Mouse (Mus musculus) stomach, embryonic 16.5 days (tissue): Measurements from ENCODE around the gene Sh2d2a. TPM values are rescaled to one million over a fixed set of nuclear protein-coding genes. Genes with fewer than 3 reads are reported as not detected.
"Not testable (repeated sequence)": the region's sequence is repeated elsewhere in the genome, so short reads cannot be mapped to it uniquely, and the experiment has no call there.

Experiments
- ATAC-seq: fragments of 200-750 bp; cut with Nextera tagmentation; 2 replicates; pipeline ENCODE4 v1.8.0; 2017; ENCODE audit warnings: moderate number of reproducible peaks, moderate TSS enrichment; ENCODE audit not compliant: insufficient read depth, low FRiP score
- H3K27ac ChIP-seq: fragments of 300-500 bp; sonication (generic); 2 replicates; pipeline ENCODE4 v1.5.1; 2014; ENCODE audit warnings: low read length
- H3K27me3 ChIP-seq: fragments of 300-500 bp; sonication (generic); 2 replicates; pipeline ENCODE4 v1.6.1; 2014; ENCODE audit warnings: low read length, control low read depth, mixed read lengths; ENCODE audit not compliant: control insufficient read depth, insufficient read depth
- H3K36me3 ChIP-seq: fragments of 300-500 bp; sonication (generic); 2 replicates; pipeline ENCODE4 v1.6.1; 2014; ENCODE audit warnings: low read length; ENCODE audit not compliant: control insufficient read depth, insufficient read depth
- H3K4me1 ChIP-seq: fragments of 300-500 bp; sonication (generic); 2 replicates; pipeline ENCODE4 v1.6.1; 2014; ENCODE audit warnings: low read length, control low read depth, mixed read lengths; ENCODE audit not compliant: control insufficient read depth, insufficient read depth
- H3K4me2 ChIP-seq: fragments of 300-500 bp; sonication (generic); 2 replicates; pipeline ENCODE4 v1.6.1; 2014; ENCODE audit warnings: low read depth, low read length, mixed read lengths
- H3K4me3 ChIP-seq: fragments of 300-500 bp; sonication (generic); replicated peaks from 2 replicates; pipeline ENCODE4 v1.5.1; 2014; ENCODE audit warnings: mild to moderate bottlenecking, low read length
- H3K9ac ChIP-seq: fragments of 300-500 bp; sonication (generic); 2 replicates; pipeline ENCODE4 v1.6.1; 2014; ENCODE audit warnings: low read length
- H3K9me3 ChIP-seq: fragments of 300-500 bp; sonication (generic); replicated peaks from 2 replicates; pipeline ENCODE4 v1.6.1; 2016; ENCODE audit warnings: low read length, control low read depth; ENCODE audit not compliant: control insufficient read depth
- WGBS: fragments of 180-500 bp; shearing (Covaris S2); extraction: QIAGEN DNeasy Blood & Tissue Kit; methylation state at CpG from one replicate; pipeline ENCODE4 v1.1.7; 2014; 5-methylcytosine and 5-hydroxymethylcytosine counted together
- polyA plus RNA-seq: library from polyadenylated mRNA; unstranded; fragments of >200 nt; fragmentation: Nextera tagmentation; extraction: Ambion mirVana; gene quantifications from 2 replicates; pipeline ENCODE4 v1.2.1, GENCODE M21; 2015

Gene Sh2d2a
- polyA plus RNA-seq, 1 experiment from 2014 or later, result 0.26 TPM

DNA sequence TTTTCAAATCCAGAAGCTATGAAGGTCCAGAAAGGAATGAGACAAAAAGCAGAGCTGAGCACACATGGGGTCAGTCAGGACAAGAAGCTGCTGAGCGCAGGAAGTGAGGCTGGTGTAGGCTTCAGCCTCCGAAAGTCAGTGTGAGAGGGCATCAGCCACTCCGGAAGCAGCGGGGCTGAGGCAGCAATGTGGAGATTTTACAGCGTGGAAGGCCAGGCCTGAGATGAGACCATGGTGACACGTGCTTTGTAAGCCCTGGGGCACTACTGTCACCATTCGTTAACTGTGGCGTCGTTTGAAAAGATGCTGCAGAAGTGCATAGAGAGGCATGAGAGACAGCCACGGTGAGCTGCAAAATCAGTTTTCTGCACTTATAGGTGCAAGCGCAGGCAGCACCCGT, 28.3 kb upstream of the Sh2d2a start:
- Histone ChIP-seq H3K4me3 (no peak overlapping the region), H3K9ac (no peak overlapping the region), H3K27ac (no peak overlapping the region), H3K36me3 (no peaks in the 10 kb centered on the region), H3K4me2 (no peak overlapping the region), H3K4me1 (no peaks in the 10 kb centered on the region), H3K9me3 (no peaks in the 10 kb centered on the region), H3K27me3 (no peaks in the 10 kb centered on the region; the same call in 1 of the 2 replicates)
- ATAC-seq, result no peak
- 63% methylated on average over 12 of the region's 12 CpGs for WGBS

DNA sequence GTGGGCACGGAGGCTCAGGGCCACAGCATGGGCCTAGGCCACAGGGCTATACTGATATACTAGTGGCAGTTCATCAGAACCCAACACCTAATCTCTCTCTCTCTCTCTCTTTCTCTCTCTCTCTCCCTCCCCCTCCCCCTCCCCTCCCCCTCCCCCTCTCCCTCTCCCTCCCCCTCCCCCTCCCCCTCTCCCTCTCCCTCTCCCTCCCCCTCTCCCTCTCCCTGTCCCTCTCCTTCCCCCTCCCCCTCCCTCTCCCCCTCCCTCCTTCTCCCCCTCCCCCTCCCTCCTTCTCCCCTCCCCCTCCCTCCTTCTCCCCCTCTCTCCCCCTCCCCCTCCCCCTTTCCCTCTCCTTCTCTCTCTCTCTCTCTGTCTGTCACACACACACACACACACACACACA, 22.3 kb upstream of the Sh2d2a start, which contains the start of gene Pear1:
Pear1 (minus strand) TSS at position 101 of the 400 bp plus-strand sequence.
- H3K4me1 ChIP-seq, H3K36me3 ChIP-seq, H3K9ac ChIP-seq, H3K27me3 ChIP-seq, H3K4me2 ChIP-seq, H3K27ac ChIP-seq, ATAC-seq, H3K4me3 ChIP-seq, H3K9me3 ChIP-seq: not testable (repeated sequence)
- 86% methylated on average over 1 of the region's 1 CpGs for WGBS

DNA sequence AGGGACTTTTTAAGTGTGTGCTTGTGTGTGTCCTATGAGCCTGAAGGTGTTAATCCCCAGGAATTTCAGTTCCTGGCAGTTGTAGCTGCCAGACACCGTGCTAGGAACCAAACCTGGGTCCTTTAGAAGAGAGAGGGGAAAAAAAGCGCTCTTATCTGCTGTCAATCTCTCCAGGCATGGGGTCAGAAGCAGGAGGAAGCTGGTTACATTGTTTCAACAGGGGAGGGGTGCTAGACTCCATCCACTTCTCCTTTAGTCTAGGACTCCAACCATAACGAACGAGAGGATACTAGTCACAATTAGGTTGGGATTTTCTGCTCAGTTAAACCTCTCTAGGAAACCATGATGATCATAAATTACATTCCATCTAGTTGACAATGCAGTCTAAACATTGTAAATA, 18.1 kb upstream of the Sh2d2a start:
- no peak overlapping the region for H3K4me2 ChIP-seq
- H3K9ac ChIP-seq, result no peak overlapping the region
- H3K4me3 ChIP-seq, result no peak overlapping the region
- no peak for ATAC-seq
- H3K27ac ChIP-seq, result no peak overlapping the region
- no peaks in the 10 kb centered on the region for H3K4me1 ChIP-seq
- WGBS, result 43% methylated on average over 4 of the region's 4 CpGs
- H3K36me3 ChIP-seq, result no peaks in the 10 kb centered on the region
- H3K9me3 ChIP-seq, result no peaks in the 10 kb centered on the region
- no peaks in the 10 kb centered on the region for H3K27me3 ChIP-seq

GRCm38 (mm10) chr3:87829025-87829424, 17.5 kb upstream of the Sh2d2a start:
- WGBS, result 43% methylated on average over 10 of the region's 10 CpGs
- no peak overlapping the region for H3K4me2 ChIP-seq

GRCm38 (mm10) chr3:87832109-87832859, 14.3 kb upstream of the Sh2d2a start:
- Histone ChIP-seq H3K4me2 (no peak overlapping the region), H3K27me3 (no peaks in the 10 kb centered on the region), H3K9me3 (no peaks in the 10 kb centered on the region), H3K9ac (no peak overlapping the region), H3K36me3 (no peaks in the 10 kb centered on the region), H3K27ac (no peak overlapping the region), H3K4me3 (no peak overlapping the region), H3K4me1 (no peaks in the 10 kb centered on the region)
- ATAC-seq, result no peak
- 82% methylated on average over 7 of the region's 7 CpGs for WGBS

More at GRCm38 (mm10) chr3:87829025-87829424, 17.5 kb upstream of the Sh2d2a start:
- ATAC-seq, result no peak
- Histone ChIP-seq H3K27me3 (no peaks in the 10 kb centered on the region), H3K9ac (no peak overlapping the region), H3K36me3 (no peaks in the 10 kb centered on the region), H3K27ac (no peak overlapping the region), H3K4me1 (no peaks in the 10 kb centered on the region), H3K4me3 (no peak overlapping the region), H3K9me3 (no peaks in the 10 kb centered on the region)

DNA sequence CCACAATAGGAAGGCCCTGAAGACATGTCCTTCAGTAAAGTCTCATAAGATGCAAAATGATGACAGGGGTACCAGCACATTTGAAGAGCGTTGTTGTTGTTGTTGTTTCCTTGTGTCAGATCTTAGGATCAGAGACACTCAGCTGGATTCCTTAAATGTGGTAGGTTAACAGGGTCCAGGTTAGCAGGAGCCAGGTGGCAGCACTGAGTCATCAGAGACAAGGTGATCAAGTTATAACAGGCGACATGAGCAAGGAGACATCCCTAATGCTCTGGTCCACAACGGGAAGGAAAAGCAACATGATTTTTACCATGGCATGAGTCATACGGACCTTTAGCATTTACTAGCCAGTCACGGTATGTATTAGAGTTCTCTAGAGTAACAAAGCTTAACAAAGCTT, 13.1 kb upstream of the Sh2d2a start:
- WGBS, result 66% methylated on average over 5 of the region's 5 CpGs
- Histone ChIP-seq H3K4me3 (no peak overlapping the region), H3K4me2 (no peak overlapping the region), H3K27me3 (no peaks in the 10 kb centered on the region), H3K4me1 (no peaks in the 10 kb centered on the region), H3K9me3 (no peaks in the 10 kb centered on the region), H3K9ac (no peak overlapping the region), H3K27ac (no peak overlapping the region), H3K36me3 (no peaks in the 10 kb centered on the region)
- no peak for ATAC-seq

DNA sequence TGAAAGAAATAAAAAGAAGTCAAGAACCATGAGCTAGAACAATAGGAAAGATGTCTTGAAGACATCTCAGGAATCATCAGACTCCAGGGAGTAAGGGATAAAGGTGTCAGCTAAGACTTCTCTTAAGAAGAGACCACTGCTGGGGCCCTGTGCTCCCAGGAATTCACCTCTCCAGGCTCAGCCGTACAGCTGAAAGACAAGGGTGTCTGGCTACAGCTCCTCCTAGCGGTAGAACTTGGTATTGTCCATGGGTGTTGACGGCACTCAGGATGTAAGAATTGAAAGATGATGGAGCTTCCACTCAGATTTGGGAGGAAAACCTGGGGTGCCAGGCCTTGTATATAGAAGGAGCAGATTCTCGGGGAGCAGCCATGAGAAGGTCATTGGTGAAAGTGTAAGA, 7.9 kb upstream of the Sh2d2a start:
- no peak overlapping the region for H3K4me2 ChIP-seq
- H3K27ac ChIP-seq, result no peak overlapping the region
- no peak overlapping the region for H3K9ac ChIP-seq
- no peak for ATAC-seq
- H3K4me1 ChIP-seq, result no peaks in the 10 kb centered on the region
- H3K36me3 ChIP-seq, result no peaks in the 10 kb centered on the region
- H3K27me3 ChIP-seq, result peaks cover 4% of the 10 kb centered on the region; the same call in 1 of the 2 replicates
- under 1% methylated on average over 4 of the region's 4 CpGs for WGBS
- H3K9me3 ChIP-seq, result no peaks in the 10 kb centered on the region
- no peak overlapping the region for H3K4me3 ChIP-seq

DNA sequence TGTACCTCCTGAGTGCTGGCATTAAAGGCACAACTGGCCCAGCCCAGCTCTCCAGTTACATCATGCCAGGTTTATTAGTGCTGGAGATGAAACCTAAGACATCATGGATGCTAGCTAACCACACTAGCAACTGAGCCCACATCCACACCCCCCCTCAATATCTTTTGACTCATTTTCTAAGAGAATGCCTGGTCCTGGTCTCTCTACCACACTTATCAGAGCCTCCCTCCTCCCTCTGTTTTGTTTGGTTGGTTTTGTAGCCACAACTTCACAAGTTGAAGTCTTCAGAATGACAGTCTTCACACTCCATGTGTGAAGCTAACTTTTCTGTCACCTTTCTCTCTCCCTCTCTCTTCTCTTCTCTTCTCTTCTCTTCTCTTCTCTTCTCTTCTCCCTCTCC, 5.7 kb upstream of the Sh2d2a start:
- no peak overlapping the region for H3K4me3 ChIP-seq
- H3K4me1 ChIP-seq, result no peaks in the 10 kb centered on the region
- no peaks in the 10 kb centered on the region for H3K36me3 ChIP-seq
- ATAC-seq, result no peak
- no peak overlapping the region for H3K27ac ChIP-seq
- H3K9ac ChIP-seq, result no peak overlapping the region
- H3K9me3 ChIP-seq, result no peaks in the 10 kb centered on the region
- peaks cover 4% of the 10 kb centered on the region; the same call in 1 of the 2 replicates for H3K27me3 ChIP-seq
- H3K4me2 ChIP-seq, result no peak overlapping the region

DNA sequence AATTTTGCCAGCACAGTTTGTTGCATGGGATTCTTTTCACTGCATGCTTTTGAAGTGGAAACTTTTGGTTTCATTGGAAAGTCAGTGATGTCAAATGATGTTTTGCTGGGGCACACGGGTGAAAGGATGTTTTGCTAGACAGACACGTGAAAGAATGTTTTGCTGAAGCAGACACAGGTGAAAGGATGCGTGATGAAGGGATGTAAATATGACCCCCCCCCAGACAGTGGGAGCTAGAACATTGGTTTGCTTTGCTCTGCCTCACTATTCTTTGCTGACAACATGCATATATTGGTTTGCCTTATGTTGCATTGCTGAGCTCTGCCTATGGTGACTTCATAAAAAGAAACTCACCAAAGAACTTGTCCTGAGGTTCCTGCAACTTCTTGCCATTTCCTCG, 1.6 kb upstream of the Sh2d2a start:
- Histone ChIP-seq H3K4me2 (no peak overlapping the region), H3K27ac (no peak overlapping the region), H3K9ac (no peak overlapping the region), H3K4me1 (no peaks in the 10 kb centered on the region), H3K4me3 (no peak overlapping the region), H3K9me3 (no peaks in the 10 kb centered on the region), H3K36me3 (no peaks in the 10 kb centered on the region), H3K27me3 (no peaks in the 10 kb centered on the region)
- WGBS, result 76% methylated on average over 4 of the region's 4 CpGs
- ATAC-seq, result no peak
